In genomic region chr11:109451169-109451568, GRCm38 (mm10) we compare ENCODE assay signal across 39 mouse cellular contexts. TPM values are rescaled to one million over a fixed set of nuclear protein-coding genes. Genes with fewer than 3 reads are reported as not detected.
"Had no signal": no experiment of that assay in that cellular context is flagged by ENCODE, and none has a peak within 500 bp of the region (broad histone marks: within the 10 kb centered on the region; RNA-seq: fewer than 3 reads in every experiment).

No protein-coding gene starts in this region.

- H3K36me3 ChIP-seq: limb, embryonic 12.5 days had no signal

- ATAC-seq: hindbrain, postnatal 0 days; intestine, embryonic 16.5 days had no signal

- H3K9ac ChIP-seq: heart, embryonic 13.5 days; heart, embryonic 15.5 days; hindbrain, embryonic 13.5 days; hindbrain, embryonic 15.5 days; kidney, embryonic 15.5 days; limb, embryonic 12.5 days had no signal

- H3K9me3 ChIP-seq: heart, embryonic 13.5 days; heart, embryonic 15.5 days; hindbrain, embryonic 13.5 days; hindbrain, embryonic 15.5 days; kidney, embryonic 15.5 days; limb, embryonic 10.5 days; limb, embryonic 12.5 days had no signal

- H3K27me3 ChIP-seq: heart, embryonic 13.5 days; heart, embryonic 15.5 days; hindbrain, embryonic 13.5 days; hindbrain, embryonic 15.5 days; kidney, embryonic 15.5 days; limb, embryonic 12.5 days had no signal

- H3K4me1 ChIP-seq: heart, embryonic 13.5 days; heart, embryonic 15.5 days; hindbrain, embryonic 13.5 days; hindbrain, embryonic 15.5 days; kidney, embryonic 15.5 days; limb, embryonic 10.5 days; limb, embryonic 12.5 days had no signal

- H3K4me2 ChIP-seq: heart, embryonic 11.5 days; heart, embryonic 13.5 days; heart, embryonic 15.5 days; hindbrain, embryonic 13.5 days; hindbrain, embryonic 15.5 days; kidney, embryonic 15.5 days; limb, embryonic 12.5 days had no signal

- H3K4me3 ChIP-seq: gastrocnemius, adult 2 months; heart, adult 2 months; heart, embryonic 13.5 days; heart, embryonic 15.5 days; hindbrain, embryonic 13.5 days; hindbrain, embryonic 15.5 days; kidney, embryonic 15.5 days; limb, embryonic 10.5 days; limb, embryonic 12.5 days had no signal

- DNase-seq: gastrocnemius, adult 2 months; gastrocnemius, postnatal 10 days; gastrocnemius, postnatal 25 days; heart, adult 11 months; heart, adult 2 months; heart, postnatal 14 days; heart, postnatal 36 days; kidney, adult 11 months; kidney, adult 2 months; kidney, adult 9 months; kidney, postnatal 14 days; kidney, postnatal 36 days; layer of hippocampus, adult 9-11 months; layer of hippocampus, postnatal 36 days had no signal

- H3K27ac ChIP-seq: gastrocnemius, adult 2 months; heart, adult 2 months; heart, embryonic 13.5 days; heart, embryonic 15.5 days; hindbrain, embryonic 13.5 days; hindbrain, embryonic 15.5 days; hindbrain, postnatal 0 days; kidney, embryonic 15.5 days; kidney, postnatal 0 days; limb, embryonic 10.5 days; limb, embryonic 12.5 days had no signal

RNA-seq across cellular contexts. Expression of gene 9930022D16Rik, which starts 37.5 kb away (rescaled TPM):
- total RNA-seq: gastrocnemius, adult 2 months; gastrocnemius, postnatal 10 days; gastrocnemius, postnatal 25 days; heart, adult 2 months; heart, postnatal 14 days; heart, postnatal 36 days; hindbrain, postnatal 0 days; layer of hippocampus, adult 18-20 months; layer of hippocampus, adult 8-10 months; layer of hippocampus, postnatal 14 days; layer of hippocampus, postnatal 36 days; left cerebral cortex, adult 18-20 months; left cerebral cortex, adult 8-10 months; left cerebral cortex, postnatal 10 days; left cerebral cortex, postnatal 25 days; liver, adult 2 months had no signal
- polyA plus RNA-seq: gonadal fat pad, adult 2 months; heart, adult 2 months; heart, embryonic 13.5 days; heart, embryonic 15.5 days; heart, postnatal 0 days; hindbrain, embryonic 11.5 days; hindbrain, embryonic 13.5 days; hindbrain, embryonic 15.5 days; hindbrain, postnatal 0 days; intestine, embryonic 14.5 days; intestine, embryonic 16.5 days; kidney, adult 2 months; kidney, embryonic 15.5 days; large intestine, adult 2 months; limb, embryonic 10.5 days; limb, embryonic 12.5 days; limb, embryonic 14.5 days; liver, adult 2 months had no signal
